ENCODE assay signal across 18 mouse cellular contexts in the genomic region with DNA sequence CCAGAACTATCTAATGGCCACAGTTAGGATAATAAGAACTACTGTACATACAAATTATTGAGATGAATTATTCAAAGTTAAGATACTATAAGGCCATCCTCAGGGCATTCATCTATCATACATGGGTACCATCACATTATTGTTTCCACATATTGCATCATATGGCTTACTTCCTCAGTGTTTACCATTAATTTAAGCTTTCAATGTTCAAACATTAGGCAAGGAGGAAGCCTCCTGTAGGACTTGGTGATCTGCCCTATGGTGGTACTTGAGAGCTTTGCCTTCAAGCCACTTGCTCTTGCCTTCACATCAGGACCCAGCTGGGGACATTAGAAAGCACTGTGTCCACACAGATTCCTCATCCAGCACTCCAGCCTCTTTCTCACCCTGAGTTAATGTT.
"Had no signal": no experiment of that assay in that cellular context is flagged by ENCODE, and none has a peak within 500 bp of the region (broad histone marks: within the 10 kb centered on the region; RNA-seq: fewer than 3 reads in every experiment).

No protein-coding gene starts in this region.

- H3K36me3 ChIP-seq: lung, embryonic 15.5 days; midbrain, embryonic 13.5 days; midbrain, embryonic 15.5 days; neural tube, embryonic 12.5 days; stomach, embryonic 15.5 days had no signal

- H3K9ac ChIP-seq: liver, embryonic 14.5 days; lung, embryonic 15.5 days; midbrain, embryonic 13.5 days; midbrain, embryonic 15.5 days; neural tube, embryonic 12.5 days; stomach, embryonic 15.5 days had no signal

- DNase-seq: lung, adult 18-20 months; lung, postnatal 14 days; lung, postnatal 36 days; right cerebral cortex, postnatal 14 days; thymus, adult 2 months; thymus, postnatal 25 days; thymus, postnatal 4 days had no signal

- H3K27ac ChIP-seq: liver, embryonic 14.5 days; lung, embryonic 15.5 days; macrophage; midbrain, embryonic 13.5 days; midbrain, embryonic 15.5 days; neural tube, embryonic 12.5 days; stomach, embryonic 15.5 days; stomach, postnatal 0 days had no signal

- H3K4me3 ChIP-seq: lung, embryonic 15.5 days; megakaryocyte, embryonic 14.5 days; midbrain, embryonic 13.5 days; midbrain, embryonic 15.5 days; neural tube, embryonic 12.5 days; stomach, embryonic 15.5 days had no signal

- H3K27me3 ChIP-seq: lung, embryonic 15.5 days; megakaryocyte, embryonic 14.5 days; midbrain, embryonic 13.5 days; midbrain, embryonic 15.5 days; neural tube, embryonic 12.5 days; stomach, embryonic 15.5 days had no signal

- ATAC-seq: lung, postnatal 0 days; midbrain, embryonic 13.5 days; midbrain, embryonic 15.5 days had no signal

- H3K9me3 ChIP-seq: lung, embryonic 15.5 days; megakaryocyte, embryonic 14.5 days; midbrain, embryonic 13.5 days; midbrain, embryonic 15.5 days; neural tube, embryonic 12.5 days; stomach, embryonic 15.5 days had no signal

- H3K4me2 ChIP-seq: lung, embryonic 15.5 days; midbrain, embryonic 11.5 days; midbrain, embryonic 13.5 days; midbrain, embryonic 15.5 days; neural tube, embryonic 12.5 days; stomach, embryonic 15.5 days had no signal

- H3K4me1 ChIP-seq: lung, embryonic 15.5 days; megakaryocyte, embryonic 14.5 days; midbrain, embryonic 13.5 days; midbrain, embryonic 15.5 days; neural tube, embryonic 12.5 days; stomach, embryonic 15.5 days had no signal
